Mouse (Mus musculus) intestine, embryonic 16.5 days (tissue): Measurements from ENCODE around the gene Pcsk5. TPM values are rescaled to one million over a fixed set of nuclear protein-coding genes. Genes with fewer than 3 reads are reported as not detected.

Source experiments
- ATAC-seq: fragments of 200-750 bp; cut with Nextera tagmentation; 2 replicates; pipeline ENCODE4 v1.8.0; 2017; ENCODE audit warnings: moderate TSS enrichment, moderate library complexity
- H3K27ac ChIP-seq: fragments of 300-500 bp; sonication (generic); 2 replicates; pipeline ENCODE4 v1.5.1; 2014; ENCODE audit warnings: mild to moderate bottlenecking, low read length
- H3K27me3 ChIP-seq: fragments of 300-500 bp; sonication (generic); replicated peaks from 2 replicates; pipeline ENCODE4 v1.6.1; 2014; ENCODE audit warnings: low read length, control low read depth, mixed read lengths; ENCODE audit not compliant: control insufficient read depth, insufficient read depth
- H3K36me3 ChIP-seq: fragments of 300-500 bp; sonication (generic); 2 replicates; pipeline ENCODE4 v1.6.1; 2014; ENCODE audit warnings: low read length, control low read depth; ENCODE audit not compliant: control insufficient read depth, insufficient read depth
- H3K4me1 ChIP-seq: fragments of 300-500 bp; sonication (generic); 2 replicates; pipeline ENCODE4 v1.6.1; 2014; ENCODE audit warnings: low read length, control low read depth, mixed read lengths; ENCODE audit not compliant: control insufficient read depth, insufficient read depth
- H3K4me2 ChIP-seq: fragments of 300-500 bp; sonication (generic); 2 replicates; pipeline ENCODE4 v1.6.1; 2014; ENCODE audit warnings: low read depth, low read length, control low read depth
- H3K4me3 ChIP-seq: fragments of 300-500 bp; sonication (generic); 2 replicates; pipeline ENCODE4 v1.5.1; 2014; ENCODE audit warnings: mild to moderate bottlenecking, low read length
- H3K9ac ChIP-seq: fragments of 300-500 bp; sonication (generic); 2 replicates; pipeline ENCODE4 v1.6.1; 2014; ENCODE audit warnings: low read depth, low read length
- H3K9me3 ChIP-seq: fragments of 300-500 bp; sonication (generic); 2 replicates; pipeline ENCODE4 v1.6.1; 2016; ENCODE audit warnings: low read length, control low read depth; ENCODE audit not compliant: control insufficient read depth
- WGBS: fragments of 180-500 bp; shearing (Covaris S2); extraction: QIAGEN DNeasy Blood & Tissue Kit; methylation state at CpG from one replicate; pipeline ENCODE4 v1.1.7; 2014; 5-methylcytosine and 5-hydroxymethylcytosine counted together
- polyA plus RNA-seq: library from polyadenylated mRNA; unstranded; fragments of >200 nt; fragmentation: Nextera tagmentation; extraction: Ambion mirVana; gene quantifications from 2 replicates; pipeline ENCODE4 v1.2.1, GENCODE M21; 2015

The Pcsk5 gene
- polyA plus RNA-seq, 1 experiment from 2014 or later, result 30.2 TPM

GRCm38 (mm10) chr19:17452001-17452400 is 385.4 kb downstream of the Pcsk5 start:
- no peak overlapping the region for H3K4me2 ChIP-seq
- no peak for ATAC-seq
- H3K4me1 ChIP-seq, result no peaks in the 10 kb centered on the region
- H3K36me3 ChIP-seq, result 0 out of 2 replicates have a peak, but pooled peaks cover 3% of the 10 kb centered on the region
- no peak overlapping the region for H3K27ac ChIP-seq
- no peaks in the 10 kb centered on the region for H3K9me3 ChIP-seq
- no peak overlapping the region for H3K9ac ChIP-seq
- 86% methylated on average over 7 of the region's 7 CpGs for WGBS
- H3K4me3 ChIP-seq, result no peak overlapping the region
- no peaks in the 10 kb centered on the region for H3K27me3 ChIP-seq

DNA sequence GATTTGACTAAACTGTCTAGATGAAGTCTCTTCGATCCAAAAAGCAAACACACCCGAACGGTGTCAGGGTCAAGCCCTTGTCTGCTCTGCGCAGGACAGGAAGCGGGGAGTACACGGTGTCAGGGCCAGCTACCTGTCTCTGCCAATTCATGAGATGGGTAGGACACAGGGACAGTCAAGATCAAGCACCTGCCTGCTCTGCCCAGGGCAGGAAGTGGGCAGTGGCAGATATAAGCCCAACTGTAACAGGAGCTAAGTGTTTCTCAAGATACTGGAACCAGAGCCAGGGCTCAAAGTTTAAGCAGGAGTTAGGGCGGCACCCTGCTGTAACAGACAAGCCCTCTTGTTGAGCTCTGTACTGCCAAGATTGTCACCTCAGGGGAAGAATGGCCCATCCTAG is 393.9 kb downstream of the Pcsk5 start:
- Histone ChIP-seq H3K4me2 (no peak overlapping the region), H3K4me3 (no peak overlapping the region), H3K9me3 (no peaks in the 10 kb centered on the region), H3K27me3 (no peaks in the 10 kb centered on the region), H3K4me1 (no peaks in the 10 kb centered on the region), H3K27ac (no peak overlapping the region), H3K36me3 (no peaks in the 10 kb centered on the region), H3K9ac (no peak overlapping the region)
- no peak for ATAC-seq
- WGBS, result 83% methylated on average over 7 of the region's 7 CpGs

- Histone ChIP-seq H3K27me3 (no peaks in the 10 kb centered on the region), H3K4me2 (no peak overlapping the region), H3K36me3 (0 out of 2 replicates have a peak, but pooled peaks cover 2% of the 10 kb centered on the region), H3K27ac (no peak overlapping the region), H3K9ac (no peak overlapping the region), H3K4me3 (no peak overlapping the region), H3K4me1 (no peaks in the 10 kb centered on the region), H3K9me3 (no peaks in the 10 kb centered on the region)
- no peak for ATAC-seq
- WGBS, result 52% methylated on average over 4 of the region's 4 CpGs
Observed at GRCm38 (mm10) chr19:17439476-17440189, 397.8 kb downstream of the Pcsk5 start.

DNA sequence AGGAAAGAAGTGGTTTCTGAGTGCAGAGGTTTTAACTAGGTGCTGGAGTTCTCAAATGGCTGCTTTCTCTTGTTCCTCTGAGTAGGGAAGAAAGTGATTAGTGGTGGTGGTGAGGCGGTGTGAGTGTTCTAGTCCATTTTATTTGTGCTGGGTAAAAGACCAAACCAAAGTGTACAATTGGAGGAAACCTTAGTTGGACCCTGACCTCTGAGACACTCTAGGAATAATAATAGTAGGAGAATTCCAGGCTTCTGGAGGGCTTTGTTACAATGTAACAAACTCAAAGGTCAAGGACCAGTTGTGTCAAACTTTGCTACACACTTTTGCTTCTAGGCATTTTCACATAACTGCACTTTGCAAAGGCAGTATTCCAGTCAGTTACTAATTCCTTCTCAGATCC is 400.8 kb downstream of the Pcsk5 start:
- 90% methylated on average over 1 of the region's 1 CpGs for WGBS
- Histone ChIP-seq H3K9ac (no peak overlapping the region), H3K9me3 (no peaks in the 10 kb centered on the region), H3K4me2 (no peak overlapping the region), H3K27me3 (no peaks in the 10 kb centered on the region), H3K27ac (no peak overlapping the region), H3K4me1 (no peaks in the 10 kb centered on the region), H3K4me3 (no peak overlapping the region), H3K36me3 (peaks cover 2% of the 10 kb centered on the region)
- ATAC-seq, result peak; percentile 50; the same call in 1 of the 2 replicates

- peak; percentile 60 for ATAC-seq
- Histone ChIP-seq H3K9ac (no peak overlapping the region), H3K4me1 (0 out of 2 replicates have a peak, but pooled peaks cover 4% of the 10 kb centered on the region), H3K4me3 (no peak overlapping the region), H3K27ac (no peak overlapping the region), H3K36me3 (no peaks in the 10 kb centered on the region; the same call in none of the 2 replicates), H3K4me2 (no peak overlapping the region), H3K27me3 (no peaks in the 10 kb centered on the region), H3K9me3 (no peaks in the 10 kb centered on the region)
- 67% methylated on average over 2 of the region's 2 CpGs for WGBS
Observed at GRCm38 (mm10) chr19:17428561-17428914, 408.9 kb downstream of the Pcsk5 start.

- ATAC-seq, result peak; percentile 93
Observed at GRCm38 (mm10) chr19:17427824-17428560, 409.4 kb downstream of the Pcsk5 start.

GRCm38 (mm10) chr19:17423306-17423705 is 414.1 kb downstream of the Pcsk5 start:
- ATAC-seq, result no peak
- H3K4me3 ChIP-seq, result no peak overlapping the region
- H3K9me3 ChIP-seq, result no peaks in the 10 kb centered on the region
- H3K4me1 ChIP-seq, result 0 out of 2 replicates have a peak, but pooled peaks cover 4% of the 10 kb centered on the region
- no peak overlapping the region for H3K4me2 ChIP-seq
- no peaks in the 10 kb centered on the region for H3K27me3 ChIP-seq
- no peaks in the 10 kb centered on the region for H3K36me3 ChIP-seq
- H3K9ac ChIP-seq, result no peak overlapping the region
- 65% methylated on average over 3 of the region's 3 CpGs for WGBS
- H3K27ac ChIP-seq, result no peak overlapping the region

More at GRCm38 (mm10) chr19:17427824-17428560, 409.4 kb downstream of the Pcsk5 start:
- 76% methylated on average over 2 of the region's 2 CpGs for WGBS
- Histone ChIP-seq H3K27me3 (no peaks in the 10 kb centered on the region), H3K36me3 (no peaks in the 10 kb centered on the region; the same call in none of the 2 replicates), H3K9ac (no peak overlapping the region), H3K4me2 (no peak overlapping the region), H3K27ac (0 out of 2 replicates have a peak overlapping the region, but pooled peaks have one; percentile 51), H3K9me3 (no peaks in the 10 kb centered on the region), H3K4me1 (0 out of 2 replicates have a peak, but pooled peaks cover 4% of the 10 kb centered on the region), H3K4me3 (no peak overlapping the region)

- Histone ChIP-seq H3K4me2 (no peak overlapping the region), H3K9ac (no peak overlapping the region)
Observed at GRCm38 (mm10) chr19:17417855-17418254, 419.6 kb downstream of the Pcsk5 start.

GRCm38 (mm10) chr19:17412915-17413459 is 424.4 kb downstream of the Pcsk5 start:
- H3K36me3 ChIP-seq, result no peaks in the 10 kb centered on the region
- H3K4me3 ChIP-seq, result no peak overlapping the region
- no peaks in the 10 kb centered on the region for H3K9me3 ChIP-seq
- H3K4me1 ChIP-seq, result peaks cover 4% of the 10 kb centered on the region
- ATAC-seq, result no peak
- H3K9ac ChIP-seq, result no peak overlapping the region
- 54% methylated on average over 4 of the region's 4 CpGs for WGBS
- no peak overlapping the region for H3K4me2 ChIP-seq
- no peaks in the 10 kb centered on the region for H3K27me3 ChIP-seq
- H3K27ac ChIP-seq, result no peak overlapping the region

More at GRCm38 (mm10) chr19:17417855-17418254, 419.6 kb downstream of the Pcsk5 start:
- no peak overlapping the region for H3K4me3 ChIP-seq
- peaks cover 4% of the 10 kb centered on the region for H3K4me1 ChIP-seq
- no peaks in the 10 kb centered on the region for H3K9me3 ChIP-seq
- H3K36me3 ChIP-seq, result no peaks in the 10 kb centered on the region
- no peaks in the 10 kb centered on the region for H3K27me3 ChIP-seq
- no peak for ATAC-seq
- H3K27ac ChIP-seq, result no peak overlapping the region
- WGBS, result 73% methylated on average over 1 of the region's 1 CpGs
